22 mouse cellular contexts compared by ENCODE assay signal in the genomic region with DNA sequence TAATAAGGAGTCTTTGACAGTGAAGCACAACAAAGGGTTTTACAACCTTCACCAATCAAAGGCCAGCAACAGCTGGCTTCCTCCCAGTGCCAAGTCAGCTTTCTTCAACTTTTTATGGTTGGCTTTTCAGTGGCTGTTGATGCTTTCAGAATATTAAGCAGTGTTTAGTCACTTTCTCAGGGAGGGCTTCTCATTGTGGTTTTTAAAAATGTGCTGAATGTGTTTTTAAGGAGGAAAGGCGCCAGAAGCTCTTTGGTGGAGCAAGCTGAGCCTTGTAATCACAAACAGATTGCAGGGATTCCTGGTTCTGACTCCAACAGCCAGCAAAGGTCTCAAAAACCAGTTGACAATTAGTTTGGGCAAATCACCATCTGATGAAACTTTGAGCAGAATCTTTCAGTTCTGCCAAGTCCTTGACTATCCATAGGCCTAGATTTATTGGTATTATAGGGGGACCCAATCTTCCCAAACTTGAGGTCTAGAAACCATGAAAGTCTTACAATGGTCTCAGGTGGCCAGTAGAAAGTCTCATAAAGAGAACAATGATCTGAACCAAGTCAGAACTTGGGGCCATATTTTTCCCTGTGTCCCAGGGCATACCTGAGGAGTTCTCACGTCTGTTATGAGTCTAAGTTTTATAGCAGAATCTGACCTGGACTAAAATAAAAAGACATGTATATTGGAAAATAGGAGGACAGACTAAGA.
DNase-seq lines count a peak whose midpoint lies in the region; ATAC-seq and TF ChIP-seq lines count a peak whose summit lies in the region.
"Had no signal": no experiment of that assay in that cellular context is flagged by ENCODE, and none has a peak within 500 bp of the region (broad histone marks: within the 10 kb centered on the region; RNA-seq: fewer than 3 reads in every experiment).

No protein-coding gene starts in this region.

- no peaks in the 10 kb centered on the region for H3K27me3 ChIP-seq in kidney, adult 2 months (replicated peaks; ENCODE audit: control insufficient read depth, insufficient read depth, low read length)
- H3K27me3 ChIP-seq in limb, embryonic 14.5 days (ENCODE audit: control insufficient read depth, insufficient read depth, low read length) = no peaks in the 10 kb centered on the region
- no peaks in the 10 kb centered on the region for H3K27me3 ChIP-seq in forebrain, embryonic 16.5 days (replicated peaks; ENCODE audit: control insufficient read depth, insufficient read depth, low read length)
- H3K27me3 ChIP-seq: embryonic facial prominence, embryonic 15.5 days; heart, embryonic 15.5 days; intestine, embryonic 15.5 days; kidney, embryonic 15.5 days had no signal

- ATAC-seq in limb, embryonic 14.5 days (ENCODE audit: low FRiP score, low read depth) = peak; percentile 73
- no peak for ATAC-seq in forebrain, embryonic 16.5 days
- ATAC-seq: intestine, embryonic 15.5 days had no signal

- WGBS in kidney, adult 2 months = 78% methylated on average over 2 of the region's 2 CpGs
- WGBS in limb, embryonic 14.5 days = 23% methylated on average over 2 of the region's 2 CpGs
- WGBS in forebrain, embryonic 16.5 days = 64% methylated on average over 2 of the region's 2 CpGs

- no peak for TF ChIP-seq POLR2A in kidney, adult 2 months (IDR thresholded peaks at IDR 0.05; ENCODE audit: low read depth, low read length)
- no peak for TF ChIP-seq POLR2A in limb, embryonic 14.5 days (IDR thresholded peaks at IDR 0.05; ENCODE audit: borderline replicate concordance, extremely low read depth, insufficient read depth, insufficient read length)

- no peaks in the 10 kb centered on the region for H3K36me3 ChIP-seq in kidney, adult 2 months (ENCODE audit: control insufficient read depth, insufficient read depth, low read length)
- no peaks in the 10 kb centered on the region for H3K36me3 ChIP-seq in limb, embryonic 14.5 days (ENCODE audit: control insufficient read depth, insufficient read depth, low read length)
- H3K36me3 ChIP-seq in forebrain, embryonic 16.5 days (ENCODE audit: control insufficient read depth, insufficient read depth) = no peaks in the 10 kb centered on the region
- H3K36me3 ChIP-seq: embryonic facial prominence, embryonic 15.5 days; G1E; heart, embryonic 15.5 days; intestine, embryonic 15.5 days; kidney, embryonic 15.5 days had no signal

- no peak for TF ChIP-seq CTCF in kidney, adult 2 months (conservative IDR thresholded peaks at IDR 0.05; ENCODE audit: insufficient read depth, insufficient read length, low read depth, low read length)

- no peak overlapping the region for H3K27ac ChIP-seq in kidney, adult 2 months (ENCODE audit: insufficient read depth, low read depth, low read length)
- no peak overlapping the region for H3K27ac ChIP-seq in limb, embryonic 14.5 days (replicated peaks; ENCODE audit: low read depth, low read length)
- H3K27ac ChIP-seq in forebrain, embryonic 16.5 days (ENCODE audit: low read length) = no peak overlapping the region
- H3K27ac ChIP-seq: embryonic facial prominence, embryonic 15.5 days; heart, embryonic 15.5 days; intestine, embryonic 15.5 days; kidney, embryonic 15.5 days; layer of hippocampus, adult 2 months; stomach, postnatal 0 days had no signal

- peak; percentile 5 to 6 for DNase-seq in cerebellum, postnatal 10 days
- no peak for DNase-seq in cerebellum, postnatal 14 days
- peak; percentile 4 for DNase-seq in kidney, postnatal 10 days
- no peak for DNase-seq in kidney, adult 2 months
- peak; percentile 3 for DNase-seq in brain, adult 2 months (ENCODE audit: low read depth, low spot score)
- DNase-seq in limb, embryonic 14.5 days (ENCODE audit: low spot score) = peak; percentile 70
- DNase-seq in spleen, adult 12 weeks (ENCODE audit: low spot score) = no peak
- DNase-seq: cerebellum, adult 9-10 months; gastrocnemius, postnatal 36 days; heart, postnatal 4 days; lung, adult 18-20 months; lung, postnatal 14 days; right cerebral cortex, postnatal 4 days had no signal

- no peaks in the 10 kb centered on the region for H3K4me1 ChIP-seq in kidney, adult 2 months (ENCODE audit: control insufficient read depth, insufficient read depth, low read length)
- no peaks in the 10 kb centered on the region; the same call in 1 of the 2 replicates for H3K4me1 ChIP-seq in limb, embryonic 14.5 days (ENCODE audit: control insufficient read depth, insufficient read depth, low read length)
- H3K4me1 ChIP-seq in forebrain, embryonic 16.5 days (replicated peaks; ENCODE audit: control insufficient read depth, insufficient read depth, low read length) = no peaks in the 10 kb centered on the region
- H3K4me1 ChIP-seq: embryonic facial prominence, embryonic 15.5 days; heart, embryonic 15.5 days; intestine, embryonic 15.5 days; kidney, embryonic 15.5 days had no signal

- no peak overlapping the region for H3K4me3 ChIP-seq in kidney, adult 2 months (ENCODE audit: insufficient read depth, low read depth, low read length)
- H3K4me3 ChIP-seq in limb, embryonic 14.5 days (replicated peaks; ENCODE audit: low read length) = no peak overlapping the region
- no peak overlapping the region for H3K4me3 ChIP-seq in forebrain, embryonic 16.5 days (replicated peaks; ENCODE audit: low read length)
- H3K4me3 ChIP-seq: embryonic facial prominence, embryonic 15.5 days; heart, embryonic 15.5 days; intestine, embryonic 15.5 days; kidney, embryonic 15.5 days; layer of hippocampus, adult 2 months had no signal

- no peak overlapping the region for H3K4me2 ChIP-seq in limb, embryonic 14.5 days (replicated peaks; ENCODE audit: low read depth, low read length, severe bottlenecking)
- no peak overlapping the region for H3K4me2 ChIP-seq in forebrain, embryonic 16.5 days (ENCODE audit: low read length)
- H3K4me2 ChIP-seq: embryonic facial prominence, embryonic 15.5 days; heart, embryonic 15.5 days; intestine, embryonic 15.5 days; kidney, embryonic 15.5 days; liver, embryonic 11.5 days had no signal

- H3K9me3 ChIP-seq in limb, embryonic 14.5 days (ENCODE audit: control insufficient read depth, low read length) = no peaks in the 10 kb centered on the region
- no peaks in the 10 kb centered on the region for H3K9me3 ChIP-seq in forebrain, embryonic 16.5 days (ENCODE audit: control insufficient read depth, low read length)
- H3K9me3 ChIP-seq: embryonic facial prominence, embryonic 15.5 days; G1E; heart, embryonic 15.5 days; intestine, embryonic 15.5 days; kidney, embryonic 15.5 days had no signal

- no peak overlapping the region for H3K9ac ChIP-seq in limb, embryonic 14.5 days (ENCODE audit: low read depth, low read length, severe bottlenecking)
- no peak overlapping the region for H3K9ac ChIP-seq in forebrain, embryonic 16.5 days (replicated peaks; ENCODE audit: low read depth, low read length)
- H3K9ac ChIP-seq: embryonic facial prominence, embryonic 15.5 days; heart, embryonic 15.5 days; intestine, embryonic 15.5 days; kidney, embryonic 15.5 days had no signal

Comparison
In these comparisons a context has a peak if more than half of its experiments do, and no peak if none do; other contexts are left out.
1. DNase-seq: peak in cerebellum, postnatal 10 days (2 of 2), kidney, postnatal 10 days (single experiment), brain, adult 2 months (single experiment) and limb, embryonic 14.5 days (single experiment); none in cerebellum, postnatal 14 days (0 of 2), kidney, adult 2 months (single experiment) and spleen, adult 12 weeks (single experiment).